Mouse (Mus musculus): ENCODE results near the gene Emilin1. TPM values are rescaled to one million over a fixed set of nuclear protein-coding genes. Genes with fewer than 3 reads are reported as not detected.
A peak's percentile ranks its signal among the peaks of the same experiment; 100 is the strongest.

Emilin1 gene
- total RNA-seq, 2 experiments from 2014 or later = 2.0 TPM

DNA sequence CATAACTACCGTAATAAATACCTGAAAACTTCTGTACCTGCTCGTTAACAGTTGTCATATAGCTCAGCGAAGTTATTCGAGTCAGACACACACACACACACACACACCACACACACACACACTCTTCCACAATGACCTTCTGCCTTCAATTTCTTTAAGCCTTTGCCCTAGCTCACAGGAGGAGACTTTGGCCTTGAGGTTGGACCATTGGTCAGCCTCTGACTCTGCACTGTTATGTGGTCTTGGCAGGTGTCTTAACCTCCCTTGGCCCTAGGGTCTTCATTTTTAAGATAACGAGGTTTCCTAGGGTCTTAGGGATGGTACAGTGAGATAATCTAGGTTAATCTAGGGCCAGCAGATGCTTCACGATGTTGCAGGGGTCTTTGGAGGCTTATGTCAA is 31.1 kb downstream of the Emilin1 start:
- H3K27ac ChIP-seq = no peak overlapping the region
- peak overlapping the region; percentile 63 for H3K4me3 ChIP-seq
- no peak for DNase-seq (ENCODE audit: low spot score in 2 of 2)
- no peak for TF ChIP-seq CTCF (conservative IDR thresholded peaks at IDR 0.05)

DNA sequence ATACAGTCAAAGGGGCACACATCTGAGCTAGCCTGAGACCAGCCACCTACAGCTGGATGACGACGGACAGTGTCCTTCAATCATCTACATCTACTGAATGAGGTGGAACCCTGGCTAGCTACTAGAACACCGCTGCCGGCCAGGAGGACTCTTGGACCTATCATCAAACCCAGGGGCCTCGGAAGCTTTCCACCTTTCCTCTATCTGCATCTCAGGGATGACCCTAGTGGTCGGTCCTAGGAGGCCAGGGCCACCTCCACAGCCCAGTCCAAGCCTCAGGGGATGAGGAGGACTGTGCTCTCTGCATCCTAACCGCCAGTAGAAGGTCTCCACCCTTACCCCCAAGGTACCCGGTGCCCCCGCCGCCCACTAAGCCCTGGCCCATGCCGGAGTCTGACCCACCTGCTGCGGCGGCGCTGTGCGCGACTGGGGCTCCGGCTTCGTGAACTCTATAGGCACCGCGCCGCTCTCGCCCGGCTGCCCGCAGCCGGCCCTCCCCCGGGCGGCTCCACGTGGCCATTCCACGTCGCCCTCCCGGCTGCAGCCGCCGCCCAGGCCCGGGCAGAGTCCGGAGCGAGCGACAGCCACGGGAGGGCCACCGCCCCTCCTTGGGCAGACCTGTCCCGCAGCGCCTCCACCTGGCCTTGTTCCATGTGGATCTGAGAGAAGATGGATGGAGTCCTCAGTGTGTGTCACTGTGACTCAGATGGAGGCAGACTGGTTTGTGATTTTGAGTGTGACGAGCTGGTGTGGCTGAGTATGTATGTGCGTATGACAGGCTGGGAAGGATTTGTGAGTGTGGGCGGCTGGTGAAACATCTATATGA is 32.0 kb downstream of the Emilin1 start, which contains the start of gene Cgref1:
Gene Cgref1, minus strand, starts transcription at position 636 of the 826 bp plus-strand sequence.
- DNase-seq (ENCODE audit: low spot score in 2 of 2) = peak; percentile 66 to 67
- H3K27ac ChIP-seq = peak within 1 kb of the TSS; percentile 78
- peak within 1 kb of the TSS; percentile 63 for H3K4me3 ChIP-seq
- peak; percentile 57 for TF ChIP-seq CTCF (conservative IDR thresholded peaks at IDR 0.05)

DNA sequence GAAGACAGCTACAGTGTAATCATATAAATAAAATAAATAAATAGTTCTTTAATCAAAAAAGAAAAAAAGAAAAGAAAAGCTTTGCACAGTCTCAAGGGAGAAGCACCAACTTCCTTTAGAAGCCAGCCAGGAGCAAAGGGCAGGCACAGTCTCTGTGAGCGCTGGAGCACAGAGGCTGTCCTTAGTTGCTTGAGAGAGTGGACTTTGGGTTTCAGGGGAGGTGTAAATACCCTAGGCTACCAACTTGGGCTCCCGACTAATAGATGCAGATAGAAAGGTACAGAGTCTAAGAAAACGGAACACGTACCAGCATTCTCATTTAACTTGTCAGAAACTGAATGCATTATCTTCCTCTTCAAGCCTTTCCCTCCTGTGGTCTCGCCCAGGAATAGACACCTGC is 35.4 kb downstream of the Emilin1 start:
- Histone ChIP-seq H3K4me3 (no peak overlapping the region), H3K27ac (no peak overlapping the region)
- no peak for DNase-seq (ENCODE audit: low spot score in 2 of 2)
- TF ChIP-seq CTCF (conservative IDR thresholded peaks at IDR 0.05) = no peak

DNA sequence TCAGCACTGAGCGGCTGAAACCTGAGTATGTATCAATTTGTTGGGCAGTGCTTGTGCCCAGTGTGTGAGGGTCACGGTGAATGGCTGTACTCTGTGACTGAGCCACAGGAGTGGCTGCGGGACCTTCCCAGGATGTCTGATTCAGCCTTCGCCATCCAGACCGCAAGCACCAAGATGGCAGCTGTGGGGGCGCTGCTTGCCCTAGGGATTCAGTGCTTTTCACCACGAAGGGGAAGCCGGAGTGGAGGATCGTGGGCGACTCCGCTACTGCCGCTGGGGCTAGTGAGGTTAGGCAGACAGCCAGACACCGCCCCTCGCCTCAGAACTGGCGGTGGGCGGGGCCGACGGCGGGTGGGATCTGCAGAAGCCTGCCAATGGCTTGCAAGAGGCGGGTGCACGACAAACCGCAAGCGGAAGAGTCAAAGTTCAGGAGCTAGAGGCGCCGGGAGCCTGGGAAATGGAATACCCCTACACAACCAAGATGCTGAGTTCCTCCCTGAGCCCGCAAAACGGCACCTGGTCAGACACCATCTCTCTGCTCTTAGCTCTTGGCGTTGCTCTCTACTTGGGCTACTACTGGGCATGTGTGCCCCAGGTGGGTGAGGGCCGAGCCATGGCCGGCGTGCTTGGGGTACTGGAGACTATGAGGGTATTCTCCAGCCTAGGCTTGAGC is 36.6 kb downstream of the Emilin1 start:
- peak overlapping the region; percentile 94 for H3K27ac ChIP-seq
- H3K4me3 ChIP-seq = peak overlapping the region; percentile 68
- TF ChIP-seq CTCF (conservative IDR thresholded peaks at IDR 0.05) = peak; percentile 38
- DNase-seq (ENCODE audit: low spot score in 2 of 2) = peak; percentile 91 to 93

DNA sequence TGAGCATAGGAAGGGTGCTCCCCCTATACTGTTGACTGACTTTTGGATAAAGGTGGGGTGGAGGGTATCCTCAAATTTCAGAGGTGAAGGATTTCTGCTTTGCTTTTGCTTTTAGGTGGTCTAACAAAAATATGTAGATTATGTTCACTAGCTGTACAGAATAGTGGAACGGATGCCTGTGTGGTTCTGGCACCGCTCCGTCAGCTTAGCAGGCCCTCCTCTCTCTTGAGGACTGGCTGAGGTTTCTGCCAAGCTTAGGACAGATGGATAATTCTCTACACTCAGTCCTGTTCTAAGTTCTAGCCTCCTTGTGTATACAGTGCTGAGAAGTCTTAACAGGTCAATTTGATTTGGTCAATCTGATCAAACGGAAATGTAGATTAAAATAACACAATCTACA is 37.2 kb downstream of the Emilin1 start:
- no peak for TF ChIP-seq CTCF (conservative IDR thresholded peaks at IDR 0.05)
- Histone ChIP-seq H3K27ac (peak overlapping the region; percentile 94), H3K4me3 (peak overlapping the region; percentile 68)
- no peak for DNase-seq (ENCODE audit: low spot score in 2 of 2)

DNA sequence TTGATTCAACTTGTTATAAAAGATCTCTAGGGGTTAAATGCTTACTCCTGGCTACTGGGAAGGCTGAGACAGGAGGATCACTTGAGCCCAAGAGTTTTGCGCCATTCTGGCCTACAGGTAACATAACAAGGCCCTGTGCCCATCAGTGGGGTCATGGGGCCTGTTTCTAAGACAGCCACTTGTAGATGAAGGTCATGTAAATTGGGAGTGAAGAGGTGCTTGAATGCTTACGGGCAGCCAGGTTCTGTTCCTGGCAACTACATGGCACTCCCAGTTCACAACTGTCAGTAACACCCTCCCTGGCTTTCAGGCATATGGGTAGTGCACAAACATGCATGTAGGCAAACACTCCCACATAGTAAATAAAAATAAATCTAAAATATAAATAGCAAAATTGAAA is 37.7 kb downstream of the Emilin1 start:
- no peak for DNase-seq (ENCODE audit: low spot score in 2 of 2)
- H3K4me3 ChIP-seq = peak overlapping the region; percentile 68
- peak overlapping the region; percentile 94 for H3K27ac ChIP-seq
- TF ChIP-seq CTCF (conservative IDR thresholded peaks at IDR 0.05) = no peak

DNA sequence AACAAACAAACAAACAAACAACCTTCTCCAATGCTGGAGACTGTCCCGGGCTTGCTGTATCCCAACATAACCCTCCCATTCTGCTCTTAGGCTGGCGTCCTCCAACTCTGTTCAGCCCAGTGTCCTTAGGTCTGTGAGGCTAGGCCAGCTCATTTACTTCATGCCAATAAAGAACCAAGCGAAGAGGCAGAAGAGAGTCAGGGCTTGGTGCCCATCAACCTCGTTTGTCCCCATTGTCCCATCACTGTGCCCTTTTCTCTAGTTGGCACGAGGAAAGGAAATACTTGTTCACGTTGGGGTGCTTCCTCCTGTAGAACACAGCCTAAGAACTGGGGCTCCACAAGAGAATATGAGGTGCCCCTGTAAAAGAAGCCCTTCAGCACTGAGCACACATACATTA is 38.5 kb downstream of the Emilin1 start:
- no peak overlapping the region for H3K4me3 ChIP-seq
- no peak for TF ChIP-seq CTCF (conservative IDR thresholded peaks at IDR 0.05)
- no peak for DNase-seq (ENCODE audit: low spot score in 2 of 2)
- peak overlapping the region; percentile 53; the same call in 1 of the 2 replicates for H3K27ac ChIP-seq

DNA sequence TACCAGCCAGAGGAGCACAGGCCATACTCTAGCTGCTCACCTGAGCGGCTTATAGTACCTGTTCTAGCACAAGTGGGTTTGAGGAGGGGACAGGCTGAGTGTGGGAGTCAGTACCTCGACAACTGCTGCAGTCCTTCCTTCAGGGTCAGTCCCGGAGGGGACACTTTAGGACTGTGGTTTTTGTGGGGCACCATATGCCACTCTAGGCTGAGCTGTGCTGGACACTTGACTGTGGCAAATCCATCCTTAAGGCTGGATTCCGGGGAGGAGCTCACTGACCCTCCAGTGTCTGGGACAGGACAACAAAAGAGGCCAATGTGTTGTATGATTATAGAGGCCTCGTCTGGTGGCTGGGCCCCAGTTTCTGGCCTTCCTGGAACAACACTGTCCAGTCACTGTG is 39.3 kb downstream of the Emilin1 start:
- DNase-seq (ENCODE audit: low spot score in 2 of 2) = no peak
- no peak for TF ChIP-seq CTCF (conservative IDR thresholded peaks at IDR 0.05)
- H3K4me3 ChIP-seq = no peak overlapping the region
- peak overlapping the region; percentile 53; the same call in 1 of the 2 replicates for H3K27ac ChIP-seq

DNA sequence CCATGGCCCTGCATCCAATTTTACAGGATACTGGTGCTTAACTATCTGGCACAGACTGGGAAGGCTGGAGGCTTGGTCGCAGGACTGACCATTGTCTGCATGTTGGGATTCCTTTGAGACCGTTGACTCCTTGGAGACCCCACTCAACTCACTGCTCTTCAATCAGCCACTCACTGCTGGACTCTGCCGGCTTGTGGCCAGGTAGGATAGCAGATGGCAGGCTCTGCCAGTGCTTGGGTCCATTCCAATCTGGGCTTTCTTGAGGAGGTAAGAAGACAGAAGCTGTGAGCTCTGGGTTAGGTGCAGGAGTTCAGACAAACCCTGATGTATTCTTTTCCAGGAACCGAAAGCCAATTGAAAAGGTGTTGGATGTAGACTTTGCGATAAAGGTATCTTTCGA is 40.9 kb downstream of the Emilin1 start:
- no peak for TF ChIP-seq CTCF (conservative IDR thresholded peaks at IDR 0.05)
- DNase-seq (ENCODE audit: low spot score in 2 of 2) = no peak
- Histone ChIP-seq H3K4me3 (no peak overlapping the region), H3K27ac (no peak overlapping the region)

DNA sequence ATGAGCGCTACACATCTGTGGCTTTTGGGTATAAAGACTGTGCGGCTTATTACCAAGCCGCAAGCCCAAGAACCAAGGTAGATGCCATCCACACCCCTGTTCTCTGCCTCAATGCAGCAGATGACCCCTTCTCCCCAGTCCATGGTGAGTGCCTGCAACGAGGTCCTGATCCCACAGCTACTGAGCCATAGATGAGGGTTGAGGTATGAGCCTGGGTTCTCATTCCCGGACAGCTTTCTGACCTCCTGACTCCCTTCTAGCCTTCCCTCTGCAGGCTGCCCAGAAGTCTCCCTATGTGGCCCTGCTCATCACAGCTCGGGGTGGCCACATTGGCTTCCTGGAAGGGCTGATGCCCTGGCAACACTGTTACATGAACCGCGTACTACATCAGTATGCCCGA is 41.4 kb downstream of the Emilin1 start:
- DNase-seq (ENCODE audit: low spot score in 2 of 2) = no peak

DNA sequence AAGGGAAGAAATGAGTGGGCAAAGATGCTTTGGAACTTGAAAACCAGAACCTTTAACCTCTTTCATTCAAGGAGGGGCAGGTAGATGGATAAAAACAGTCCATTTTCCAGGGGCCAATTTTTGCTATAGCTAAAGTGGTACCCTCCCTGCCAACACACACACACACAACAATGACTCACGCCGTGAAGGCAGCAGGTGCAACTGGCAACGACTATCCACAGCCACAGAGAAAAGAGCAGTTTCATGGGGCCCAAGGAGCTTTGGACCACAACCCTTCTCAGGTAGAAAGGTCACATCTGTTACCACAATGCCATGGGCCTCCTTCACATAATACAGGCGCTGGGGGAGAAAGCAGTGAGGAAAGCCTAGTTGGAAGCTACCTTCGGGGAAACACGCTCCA is 42.5 kb downstream of the Emilin1 start:
- no peak for TF ChIP-seq CTCF (conservative IDR thresholded peaks at IDR 0.05)
- H3K27ac ChIP-seq = no peak overlapping the region
- DNase-seq (ENCODE audit: low spot score in 2 of 2) = no peak
- H3K4me3 ChIP-seq = no peak overlapping the region

More for the DNA sequence above, 41.4 kb downstream of the Emilin1 start:
- H3K27ac ChIP-seq = no peak overlapping the region
- H3K4me3 ChIP-seq = no peak overlapping the region
- no peak for TF ChIP-seq CTCF (conservative IDR thresholded peaks at IDR 0.05)

DNA sequence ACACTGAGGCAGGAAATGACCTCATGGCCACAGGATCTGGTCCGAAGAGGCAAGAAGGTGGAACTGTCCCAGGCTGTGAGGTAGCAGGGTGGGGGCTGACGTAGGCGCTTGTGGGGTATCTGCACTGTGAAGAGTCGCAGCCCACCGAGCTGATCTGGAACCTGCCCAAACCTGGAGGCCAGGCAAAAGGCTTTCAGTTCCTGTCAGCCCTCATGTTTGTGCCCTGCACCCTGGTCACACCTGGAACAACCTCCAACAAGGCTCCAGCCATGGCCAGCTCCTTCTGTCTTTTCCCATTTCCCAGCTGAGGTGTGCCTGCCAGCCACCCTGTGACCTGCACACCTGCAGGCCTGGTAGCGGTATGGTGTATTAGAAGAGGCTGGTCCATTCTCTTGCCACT is 44.7 kb downstream of the Emilin1 start:
- TF ChIP-seq CTCF (conservative IDR thresholded peaks at IDR 0.05) = no peak
- H3K4me3 ChIP-seq = 0 out of 2 replicates have a peak overlapping the region, but pooled peaks have one; percentile 13
- H3K27ac ChIP-seq = no peak overlapping the region
- DNase-seq (ENCODE audit: low spot score in 2 of 2) = no peak

DNA sequence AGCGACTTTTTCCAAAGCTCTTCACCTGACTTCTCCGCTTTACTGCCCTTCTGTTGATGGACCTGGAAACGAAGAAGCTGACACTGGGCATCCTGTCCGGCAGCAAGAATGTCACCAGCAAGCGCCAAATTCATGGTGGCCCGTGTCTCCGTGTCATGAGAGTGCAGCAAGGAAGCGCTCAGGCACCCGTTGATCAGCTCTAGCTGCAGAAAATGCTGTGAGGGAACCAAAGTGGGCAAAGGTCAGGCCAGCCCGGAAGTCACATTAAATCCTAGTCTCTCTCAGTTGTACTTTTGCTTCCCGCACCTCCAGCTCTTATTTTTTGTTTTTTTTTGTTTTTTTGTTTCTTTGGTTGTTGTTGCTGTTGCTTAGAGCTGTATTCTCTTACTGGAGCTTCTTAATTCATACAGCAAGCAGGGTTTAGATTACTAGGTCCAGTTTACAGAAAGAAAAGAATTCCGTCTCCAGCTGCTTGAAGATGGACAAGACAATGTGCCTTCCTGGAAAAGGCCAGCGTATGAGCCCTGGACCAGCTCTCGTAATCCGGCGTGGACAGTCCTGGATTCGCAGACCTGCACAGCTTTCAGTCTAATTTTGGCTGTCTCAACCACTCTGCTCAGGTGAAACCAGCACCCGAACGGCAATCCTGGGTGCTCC is 46.1 kb downstream of the Emilin1 start:
- H3K4me3 ChIP-seq = peak overlapping the region; percentile 94
- H3K27ac ChIP-seq = peak overlapping the region; percentile 96
- no peak for TF ChIP-seq CTCF (conservative IDR thresholded peaks at IDR 0.05)
- no peak for DNase-seq (ENCODE audit: low spot score in 2 of 2)
